Mouse (Mus musculus) mouse embryonic stem cell (cell line): Measurements from ENCODE around the gene Lsg1.

Experiments
- in situ Hi-C, 2 experiments: fragments of 300-500 bp; cut with MboI; formaldehyde crosslinking; loops; 1 replicate in 1 of 2; 3 replicates in 1 of 2; pipeline ENCODE4 v1.14.3; 2019 to 2020; ENCODE audit warnings: low sequenced_read_pairs in 2 of 2, low pct_unique_long_range_greater_than_20kb in 1 of 2, mixed read lengths in 1 of 2; ENCODE audit not compliant: unreplicated experiment in 1 of 2

Gene Lsg1

DNA sequence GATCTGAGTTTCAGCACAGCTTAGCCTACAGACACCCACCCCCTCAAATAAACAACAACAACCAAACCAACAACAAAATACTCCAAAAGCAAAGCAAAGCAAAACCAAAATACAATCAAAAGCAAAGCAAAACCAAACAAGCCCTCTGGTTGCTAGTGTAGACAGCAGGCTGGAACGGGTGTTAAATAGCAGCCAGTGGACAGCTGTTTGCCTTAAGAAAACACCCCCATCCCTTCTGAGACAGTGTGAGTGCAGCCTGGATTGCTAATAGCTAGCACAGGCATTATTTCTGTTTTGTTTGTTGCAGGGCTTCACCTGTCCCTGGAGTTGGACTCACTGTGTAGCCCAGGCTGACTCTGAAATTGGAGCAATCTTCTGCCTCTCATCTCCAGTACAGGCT, 54.5 kb downstream of the Lsg1 start:
- in situ Hi-C loops: no loop called here

DNA sequence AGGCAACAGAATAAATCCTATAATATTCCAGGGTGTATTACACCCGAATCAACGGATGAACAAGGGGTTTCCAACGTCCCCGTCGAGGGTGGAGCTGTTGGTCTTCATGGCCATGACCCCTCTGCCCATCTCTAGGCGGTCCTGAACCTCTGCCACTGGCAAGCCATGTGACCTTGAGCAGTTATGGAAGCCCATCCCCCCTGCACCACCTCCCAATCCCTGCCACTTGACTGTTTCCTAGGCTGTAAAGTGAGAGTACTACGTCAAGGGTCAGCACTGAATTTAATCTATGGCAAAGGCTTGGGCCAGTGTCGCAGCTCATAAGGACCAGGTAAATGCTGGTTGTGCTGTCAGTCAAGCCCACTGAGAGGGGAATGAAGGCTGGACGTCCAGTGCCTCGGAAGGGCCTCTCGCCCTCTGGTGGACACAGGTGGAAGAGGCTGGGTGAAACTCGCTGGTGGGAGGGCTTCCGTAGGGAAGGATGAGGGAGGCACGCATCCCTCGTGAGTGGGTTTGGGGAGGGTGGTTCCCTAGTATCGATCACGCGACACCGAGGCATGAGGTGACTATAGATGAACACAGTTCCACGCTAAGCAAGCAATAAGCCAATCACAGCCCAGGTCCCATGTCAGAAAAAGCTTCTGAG, 55.5 kb downstream of the Lsg1 start:
- in situ Hi-C loops: no loop called here

DNA sequence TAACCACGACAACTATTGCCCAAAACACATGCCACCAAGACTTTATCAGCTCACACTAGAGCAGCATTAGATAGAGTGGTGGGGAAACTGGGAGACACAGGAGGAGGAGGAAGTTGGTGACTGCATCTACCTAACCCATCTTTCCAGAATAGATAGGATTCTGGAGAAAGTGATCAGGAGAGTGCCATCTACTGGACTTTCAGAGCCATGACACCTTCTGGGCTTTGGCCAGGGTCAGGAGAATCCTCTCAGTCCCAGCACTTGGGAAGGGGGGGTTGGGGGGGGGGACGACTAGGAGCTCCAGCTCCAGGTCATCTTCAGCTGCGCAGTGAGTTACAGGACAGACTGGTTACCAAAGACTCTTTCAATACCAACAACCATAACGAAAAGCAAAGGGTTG, 56.6 kb downstream of the Lsg1 start:
- in situ Hi-C loops: no loop called here

DNA sequence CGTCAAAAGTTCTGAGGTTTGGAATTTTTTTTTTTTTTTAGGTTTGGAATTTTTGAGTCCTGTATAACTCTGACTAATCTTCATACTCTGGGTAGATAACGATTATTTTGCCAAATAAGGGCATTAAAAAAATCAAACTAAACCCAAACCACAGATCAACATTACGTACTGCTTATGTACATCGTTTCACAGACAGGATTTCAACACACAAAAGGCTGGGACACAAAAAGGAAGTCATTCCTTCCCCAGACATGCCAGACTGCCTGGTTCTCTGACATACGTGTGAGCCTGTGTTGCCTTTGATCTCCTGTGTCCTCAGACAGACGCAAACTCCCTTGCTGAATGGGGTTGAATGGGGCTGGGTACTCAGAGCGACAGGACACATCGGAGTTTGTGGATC, 59.0 kb downstream of the Lsg1 start:
- in situ Hi-C loops: no loop called here

DNA sequence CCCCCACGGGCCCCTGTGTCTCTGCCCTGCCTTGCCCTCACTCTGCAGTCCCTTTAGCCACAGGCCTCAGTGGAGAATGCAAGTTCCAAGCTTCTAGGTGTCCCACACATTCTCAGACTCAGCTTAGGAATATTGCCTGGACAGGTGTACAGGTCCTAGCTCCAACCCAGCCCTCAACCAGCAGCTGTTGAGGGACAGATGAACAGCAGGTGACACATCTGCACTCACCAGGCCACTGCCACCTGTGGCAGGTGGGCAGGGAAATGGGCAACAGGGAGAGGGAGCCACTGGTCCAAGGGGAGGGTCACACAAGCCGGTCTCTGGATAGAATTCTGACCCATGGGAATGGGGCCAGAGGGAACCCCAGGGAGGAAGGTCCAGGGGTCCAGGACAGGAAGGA, 59.5 kb downstream of the Lsg1 start:
- in situ Hi-C loops: no loop called here

DNA sequence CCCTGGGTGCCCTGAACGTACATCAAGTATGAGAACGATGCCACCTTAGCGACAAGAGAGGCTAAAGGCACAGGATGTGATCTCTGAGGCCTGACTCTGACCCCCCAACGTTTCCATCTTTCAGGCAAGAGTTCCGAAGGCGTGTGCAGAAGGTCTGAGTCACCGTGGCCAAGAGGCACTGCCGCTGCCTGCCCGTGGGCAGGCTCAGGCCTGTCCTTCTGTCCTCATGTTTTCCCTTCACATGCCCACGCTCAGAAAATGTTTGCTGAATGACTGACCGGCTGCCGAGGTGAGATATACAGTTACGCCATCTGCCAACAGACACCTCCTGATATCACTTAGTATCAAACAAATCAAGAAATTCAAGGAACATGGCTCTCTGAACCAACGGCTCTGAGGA, 61.6 kb downstream of the Lsg1 start:
- in situ Hi-C loops: no loop called here

DNA sequence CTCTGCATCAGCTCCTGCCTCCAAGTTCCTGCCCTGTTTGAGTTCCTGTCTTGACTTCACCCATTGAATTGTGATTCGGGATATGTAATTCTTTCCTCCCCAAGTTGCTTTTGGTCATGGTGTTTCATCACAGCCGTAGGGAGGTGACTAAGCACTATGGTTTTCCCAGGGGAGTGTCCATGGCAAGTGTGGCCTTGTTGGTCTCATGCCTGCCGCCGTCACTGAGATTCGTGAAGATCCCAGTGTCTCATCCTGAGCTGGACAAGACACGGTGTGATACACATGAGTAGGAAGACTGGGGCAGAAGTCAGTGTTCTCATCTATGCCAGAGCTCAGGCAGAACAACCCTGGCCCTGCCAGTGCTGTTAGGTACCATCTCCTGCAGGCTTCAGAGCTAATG, 62.9 kb downstream of the Lsg1 start:
- in situ Hi-C loops: loop anchor here in 1 of 2 experiments (25.0 kb wide), 1 partner anchor 437 kb away; no protein-coding TSS in a partner anchor

DNA sequence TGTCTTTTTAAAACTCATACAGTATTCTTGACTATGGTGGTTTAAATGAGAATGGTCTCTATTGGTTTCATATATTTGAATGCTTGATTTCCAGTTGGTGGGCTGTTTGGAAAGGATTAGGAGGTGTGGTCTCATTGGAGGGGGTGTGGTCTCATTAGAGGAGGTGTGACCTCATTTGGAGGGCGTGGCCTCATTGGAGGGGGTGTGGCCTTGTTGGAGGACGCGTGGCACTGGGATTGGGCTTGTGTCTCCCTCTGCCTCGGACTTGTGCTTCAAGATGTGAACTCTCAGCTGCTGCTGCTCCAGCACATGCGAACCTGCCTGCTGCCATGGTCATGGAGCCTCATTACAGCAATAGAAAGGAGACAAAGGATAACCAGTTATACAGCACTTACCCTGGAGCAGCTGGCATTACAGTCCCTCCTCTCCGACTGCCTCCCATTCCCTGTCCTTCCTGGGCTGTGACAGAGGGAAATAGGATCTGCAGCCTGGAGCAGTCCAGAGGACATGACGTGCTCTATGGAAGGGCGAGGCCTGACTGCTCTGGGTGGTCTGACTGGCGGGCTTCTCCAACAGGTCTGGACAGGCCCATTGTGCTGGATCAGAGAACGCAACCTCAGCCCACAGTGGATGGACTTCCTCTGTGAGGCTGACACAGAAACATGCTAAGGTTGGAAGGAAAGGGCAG, 65.0 kb downstream of the Lsg1 start:
- in situ Hi-C loops: loop anchor here in 1 of 2 experiments (25.0 kb wide), 1 partner anchor 435 kb away; no protein-coding TSS in a partner anchor

DNA sequence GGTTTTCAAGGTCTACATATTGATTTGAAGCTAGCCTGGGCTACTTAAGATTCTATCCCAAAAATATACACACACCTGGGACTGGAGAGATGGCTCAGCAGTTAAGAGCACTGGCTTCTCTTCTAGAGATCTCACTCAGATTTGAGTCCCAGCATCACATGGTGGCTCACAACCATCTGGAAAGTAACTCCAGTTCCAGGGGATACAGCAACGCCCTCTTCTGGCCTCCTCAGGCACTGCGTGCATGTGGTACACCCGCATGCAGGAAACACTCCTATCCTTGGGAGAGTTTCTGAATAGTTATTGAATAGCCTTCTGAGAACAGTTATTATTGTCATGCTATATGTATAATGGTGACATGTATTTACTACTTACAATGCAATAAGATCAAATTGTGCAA, 66.2 kb downstream of the Lsg1 start:
- in situ Hi-C loops: loop anchor here in 1 of 2 experiments (25.0 kb wide), 1 partner anchor 434 kb away; no protein-coding TSS in a partner anchor

DNA sequence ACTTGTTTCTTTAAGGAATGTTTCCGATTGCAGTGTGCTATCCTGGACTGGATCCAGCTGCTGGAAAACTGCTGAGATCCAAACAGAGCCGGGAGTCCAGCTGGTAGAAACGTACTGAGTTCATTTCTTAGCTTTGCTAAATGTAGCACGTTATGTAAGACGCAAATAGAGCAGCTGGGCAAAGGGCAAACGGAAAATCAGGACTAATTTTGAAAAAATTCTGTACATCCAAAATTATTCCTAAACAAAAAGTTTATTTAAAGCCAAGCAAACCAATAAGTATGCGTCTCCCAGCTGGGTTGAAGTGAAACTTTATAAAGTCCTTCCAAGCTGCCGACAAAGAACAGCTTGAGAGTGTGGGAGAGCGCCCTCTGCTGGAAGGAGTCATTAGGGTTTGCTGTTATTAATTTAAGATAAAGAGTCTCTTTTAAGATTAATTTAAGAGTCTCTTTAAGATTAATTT, 67.0 kb downstream of the Lsg1 start:
- in situ Hi-C loops: loop anchor here in 1 of 2 experiments (25.0 kb wide), 1 partner anchor 433 kb away; no protein-coding TSS in a partner anchor

DNA sequence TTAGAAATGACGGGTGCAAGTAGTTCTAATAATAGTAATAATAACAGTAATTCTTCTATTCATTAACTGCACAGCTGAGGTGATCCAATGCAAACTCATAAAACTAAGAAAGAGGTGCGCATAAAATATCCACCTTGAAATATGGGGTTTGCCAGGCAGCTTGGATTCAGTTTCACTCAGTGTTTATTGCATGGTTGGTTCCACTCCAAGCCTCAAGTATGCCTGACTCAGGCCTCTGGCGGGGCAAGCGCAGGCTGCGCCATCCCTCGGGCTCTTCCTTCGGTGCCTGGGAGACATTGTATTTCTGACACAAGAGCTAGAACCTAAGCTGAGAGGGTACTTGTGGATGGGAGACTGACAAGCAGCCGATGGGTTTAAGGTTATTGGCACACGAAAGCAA, 68.8 kb downstream of the Lsg1 start:
- in situ Hi-C loops: loop anchor here (5.0 to 25.0 kb wide), 3 partner anchors 144 to 431 kb away; no protein-coding TSS in a partner anchor

DNA sequence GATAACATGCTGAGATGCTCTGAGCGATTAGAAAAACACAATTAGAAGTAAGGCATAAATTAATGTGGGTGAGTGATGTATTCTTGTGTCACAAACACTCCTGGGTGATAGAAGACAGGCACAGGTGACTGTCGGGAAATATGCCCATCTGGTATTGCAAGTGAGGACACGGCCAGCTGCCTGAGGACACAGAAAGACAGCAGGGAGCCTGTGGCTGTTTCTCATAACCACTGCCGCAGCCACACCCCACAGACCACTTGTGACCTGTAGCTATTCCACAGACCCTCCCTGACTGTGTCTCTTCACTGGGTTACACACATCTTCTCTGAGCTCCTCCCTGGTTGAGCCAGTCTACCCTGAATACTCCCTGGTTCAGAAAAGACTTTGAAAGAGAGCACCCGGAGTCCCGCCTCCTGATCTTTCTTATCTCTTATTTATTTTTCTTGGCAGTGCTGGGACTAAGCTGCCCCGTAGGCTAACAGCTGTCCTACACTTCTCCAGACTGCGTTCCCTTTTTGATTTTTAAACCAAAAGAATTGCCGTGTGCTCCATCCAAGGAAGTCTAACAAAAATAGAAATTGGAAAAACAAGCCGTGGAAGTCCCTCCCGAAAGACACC, 69.6 kb downstream of the Lsg1 start:
- in situ Hi-C loops: loop anchor here (5.0 to 25.0 kb wide), 3 partner anchors 143 to 430 kb away; no protein-coding TSS in a partner anchor

DNA sequence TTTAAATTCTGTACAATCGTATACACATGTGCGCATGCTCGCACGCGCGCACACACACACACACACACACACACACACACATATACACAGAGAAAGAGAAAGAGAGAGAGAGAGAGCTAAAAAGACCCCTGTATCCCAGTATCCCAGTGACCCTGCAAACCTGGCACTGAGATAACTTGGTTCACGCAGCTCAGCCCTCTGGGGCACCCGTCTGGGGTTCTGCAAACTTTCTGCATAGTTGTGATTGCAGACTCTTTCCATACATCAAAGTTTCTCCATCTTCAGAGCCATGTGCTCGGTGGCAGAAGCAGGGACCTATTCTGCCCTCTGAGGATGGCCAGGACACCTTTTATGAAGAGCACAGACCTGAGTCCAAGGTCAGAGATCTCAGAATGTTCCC, 70.4 kb downstream of the Lsg1 start:
- in situ Hi-C loops: loop anchor here (5.0 to 25.0 kb wide), 3 partner anchors 142 to 430 kb away; no protein-coding TSS in a partner anchor

DNA sequence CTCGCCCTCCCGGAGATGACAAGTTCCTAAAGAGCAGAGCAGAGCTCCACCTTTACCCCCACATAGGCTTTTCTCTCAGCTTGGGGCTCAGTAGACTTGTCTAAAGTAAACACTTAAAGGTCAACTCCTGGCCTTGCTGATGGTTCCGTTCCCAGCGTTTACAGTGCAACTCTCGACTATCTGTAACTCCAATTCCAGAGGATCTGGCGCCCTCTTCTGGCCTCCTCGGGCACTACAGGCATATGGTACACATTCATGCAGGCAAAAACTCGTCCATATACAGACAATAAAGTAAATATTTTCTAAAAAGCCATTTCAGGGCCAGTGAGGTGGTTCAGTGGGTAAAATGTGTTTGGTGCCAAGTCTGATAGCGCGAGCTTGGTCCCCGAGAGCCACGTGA, 72.0 kb downstream of the Lsg1 start:
- in situ Hi-C loops: loop anchor here (5.0 to 25.0 kb wide), 3 partner anchors 141 to 428 kb away; no protein-coding TSS in a partner anchor

DNA sequence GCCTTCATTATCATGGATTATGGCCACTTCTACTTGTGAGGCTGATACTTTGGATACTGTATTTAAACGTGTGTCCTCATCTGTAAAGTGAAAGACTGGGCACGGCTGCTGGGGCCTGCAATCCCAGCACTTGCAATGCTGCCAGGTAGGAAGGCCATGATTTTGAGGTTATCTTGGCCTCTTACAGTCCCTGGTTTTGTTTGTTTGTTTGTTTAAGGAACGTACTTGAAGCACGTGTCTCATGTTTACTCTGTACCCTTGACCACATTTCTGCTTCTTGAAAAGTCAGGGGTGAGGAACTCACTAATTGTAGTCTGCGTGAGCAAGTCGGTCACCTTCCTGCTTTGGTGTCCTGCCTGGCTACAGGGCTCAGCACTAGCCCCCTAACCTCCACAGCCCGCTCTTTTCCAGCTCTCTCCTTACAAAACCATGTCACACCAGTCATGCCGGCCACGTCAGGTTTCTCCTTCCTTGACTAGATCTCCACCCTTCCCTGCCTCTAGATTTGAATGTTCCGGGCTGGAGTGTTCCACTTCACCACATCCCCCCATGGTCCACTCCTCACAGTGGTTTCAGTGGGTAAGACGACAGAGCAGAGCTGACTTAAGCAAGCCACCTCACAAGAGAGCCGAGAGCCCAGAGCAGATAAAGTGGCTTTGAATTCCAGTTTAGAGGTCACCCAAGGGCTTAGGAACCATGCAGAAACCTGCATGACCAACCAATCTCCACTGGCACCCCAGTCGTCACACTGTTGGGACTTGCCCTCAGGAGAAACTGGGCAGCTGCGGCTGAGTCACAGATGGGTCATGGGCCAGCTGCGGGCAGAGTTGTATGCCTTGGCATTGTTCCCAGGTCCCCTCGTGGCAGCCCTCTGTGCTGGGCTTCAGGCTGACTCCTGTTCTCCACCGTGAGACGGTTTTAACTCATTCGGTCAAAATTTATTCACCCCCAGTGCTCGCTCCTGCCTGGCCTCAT, 74.1 kb downstream of the Lsg1 start:
- in situ Hi-C loops: loop anchor here (5.0 to 25.0 kb wide), 4 partner anchors 136 to 426 kb away; no protein-coding TSS in a partner anchor

DNA sequence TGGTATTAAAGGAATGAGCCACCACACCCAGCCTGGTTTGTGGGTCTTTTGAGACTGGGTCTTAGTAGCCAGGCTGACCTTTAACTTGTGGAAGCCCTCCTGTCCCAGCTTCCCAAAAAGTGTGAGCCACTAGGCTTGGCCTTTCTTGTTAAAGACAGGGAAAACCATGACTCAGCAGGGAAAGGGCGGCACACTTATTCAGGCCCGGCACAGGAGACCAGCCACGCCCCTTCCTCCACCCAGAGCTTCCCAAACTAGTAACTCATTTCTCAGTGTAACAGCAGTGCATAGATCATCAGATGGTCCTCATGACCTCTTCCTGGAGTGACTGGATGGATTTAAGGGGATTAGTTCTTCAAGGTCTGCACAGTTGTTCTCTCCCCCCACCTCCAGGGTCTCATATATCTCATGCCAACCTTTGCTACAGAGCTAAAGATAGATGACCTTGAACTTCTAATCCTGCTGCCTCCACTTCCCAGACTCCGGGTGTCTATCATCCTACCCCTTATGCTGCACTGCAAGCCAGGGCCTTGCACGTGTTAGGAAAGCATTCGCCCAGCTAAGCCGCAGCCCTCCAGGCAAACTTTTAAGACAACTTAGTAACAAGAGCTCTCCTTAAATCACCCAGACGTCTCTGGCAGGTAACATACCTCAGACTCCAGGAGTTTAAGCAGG, 74.9 kb downstream of the Lsg1 start:
- in situ Hi-C loops: loop anchor here (5.0 to 25.0 kb wide), 4 partner anchors 135 to 425 kb away; no protein-coding TSS in a partner anchor

DNA sequence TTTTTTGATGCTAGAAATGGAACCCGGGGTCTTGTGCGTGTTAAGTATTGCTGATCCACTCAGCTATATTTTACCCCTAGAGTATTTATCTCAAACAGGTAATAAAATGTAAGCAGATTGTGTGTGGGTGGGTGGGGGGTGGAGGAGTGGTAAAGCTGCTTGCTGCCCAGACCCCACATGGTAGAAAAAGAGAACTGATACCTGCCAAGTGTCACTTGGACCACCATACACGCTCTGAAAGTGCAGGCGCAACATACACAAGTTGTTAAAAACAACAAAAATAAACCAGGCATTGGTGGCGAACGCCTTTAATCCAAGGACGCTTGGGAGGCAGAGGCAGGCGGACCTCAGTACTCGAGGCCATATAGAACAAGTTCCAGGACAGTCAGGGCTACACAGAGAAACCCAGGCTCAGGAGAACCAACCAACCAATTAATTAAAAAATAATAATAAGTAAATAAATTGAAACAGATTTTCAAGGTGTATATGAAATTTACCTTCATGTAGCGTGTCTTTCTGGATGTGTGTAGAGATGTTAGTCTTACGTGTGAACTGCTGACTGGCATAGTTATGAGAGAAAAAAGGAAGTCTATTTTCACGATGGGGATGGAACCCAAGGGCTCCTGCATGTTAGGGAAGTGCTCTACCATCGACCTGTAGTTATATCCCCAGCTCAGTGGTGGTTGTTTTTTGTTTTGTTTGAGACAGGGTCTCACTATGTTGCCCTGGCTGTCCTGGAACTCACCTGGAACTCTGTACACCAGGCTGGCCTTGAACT, 75.6 kb downstream of the Lsg1 start:
- in situ Hi-C loops: loop anchor here (5.0 to 25.0 kb wide), 4 partner anchors 134 to 424 kb away; no protein-coding TSS in a partner anchor
